Mouse (Mus musculus) kidney, postnatal 0 days (tissue): Measurements from ENCODE around the gene Fndc1. TPM values are rescaled to one million over a fixed set of nuclear protein-coding genes. Genes with fewer than 3 reads are reported as not detected.

Experiments used
- ATAC-seq: fragments of 200-750 bp; cut with Nextera tagmentation; replicated peaks from 2 replicates; pipeline ENCODE4 v1.8.0; 2017; ENCODE audit warnings: low read depth, moderate number of reproducible peaks, moderate TSS enrichment, moderate library complexity; ENCODE audit not compliant: low FRiP score
- DNase-seq: peaks from one replicate; pipeline ENCODE4 v3.0.0-alpha.2; 2016; ENCODE audit warnings: low spot score
- H3K27ac ChIP-seq: fragments of 300-500 bp; sonication (generic); 2 replicates; pipeline ENCODE4 v1.5.1; 2014; ENCODE audit warnings: mild to moderate bottlenecking
- H3K27me3 ChIP-seq: fragments of 300-500 bp; sonication (generic); 2 replicates; pipeline ENCODE4 v1.6.1; 2014; ENCODE audit warnings: low read length, mixed read lengths; ENCODE audit not compliant: insufficient read depth
- H3K36me3 ChIP-seq: fragments of 300-500 bp; sonication (generic); 2 replicates; pipeline ENCODE4 v1.6.1; 2014; ENCODE audit warnings: low read length, mixed read lengths; ENCODE audit not compliant: insufficient read depth
- H3K4me1 ChIP-seq: fragments of 300-500 bp; sonication (generic); replicated peaks from 2 replicates; pipeline ENCODE4 v1.6.1; 2014; ENCODE audit warnings: antibody characterized with exemption, low read length, mixed read lengths; ENCODE audit not compliant: insufficient read depth
- H3K4me2 ChIP-seq: fragments of 300-500 bp; sonication (generic); 2 replicates; pipeline ENCODE4 v1.6.1; 2014; ENCODE audit warnings: mild to moderate bottlenecking, low read length, moderate library complexity, mixed read lengths
- H3K4me3 ChIP-seq: fragments of 300-500 bp; sonication (generic); replicated peaks from 2 replicates; pipeline ENCODE4 v1.5.1; 2014; ENCODE audit warnings: low read depth, low read length
- H3K9ac ChIP-seq: fragments of 300-500 bp; sonication (generic); 2 replicates; pipeline ENCODE4 v1.6.1; 2014; ENCODE audit warnings: low read depth, low read length
- H3K9me3 ChIP-seq: fragments of 300-500 bp; sonication (generic); replicated peaks from 2 replicates; pipeline ENCODE4 v1.6.1; 2016; ENCODE audit warnings: low read length, inconsistent platforms, mixed read lengths
- CTCF ChIP-seq: IDR thresholded peaks from 2 replicates; pipeline ENCODE4 v1.5.1; 2016; ENCODE audit warnings: antibody characterized with exemption, low read depth, mild to moderate bottlenecking, moderate library complexity
- WGBS: fragments of 180-500 bp; shearing (Covaris S2); extraction: QIAGEN DNeasy Blood & Tissue Kit; methylation state at CpG from one replicate; pipeline ENCODE4 v1.1.7; 2014; 5-methylcytosine and 5-hydroxymethylcytosine counted together
- polyA plus RNA-seq: library from polyadenylated mRNA; unstranded; fragments of >200 nt; fragmentation: Nextera tagmentation; extraction: Ambion mirVana; gene quantifications from 2 replicates; pipeline ENCODE4 v1.2.1, GENCODE M21; 2015

Gene Fndc1
- polyA plus RNA-seq, 1 experiment from 2014 or later = 3.1 TPM

GRCm38 (mm10) chr17:7802483-7802882, 24.6 kb downstream of the Fndc1 start:
- Histone ChIP-seq H3K9me3 (no peaks in the 10 kb centered on the region), H3K36me3 (no peaks in the 10 kb centered on the region), H3K4me1 (no peaks in the 10 kb centered on the region), H3K27ac (no peak overlapping the region), H3K9ac (no peak overlapping the region), H3K4me2 (no peak overlapping the region), H3K27me3 (no peaks in the 10 kb centered on the region), H3K4me3 (no peak overlapping the region)
- ATAC-seq (no peak), DNase-seq (no peak)
- WGBS = 78% methylated on average over 9 of the region's 9 CpGs
- TF ChIP-seq CTCF = no peak

DNA sequence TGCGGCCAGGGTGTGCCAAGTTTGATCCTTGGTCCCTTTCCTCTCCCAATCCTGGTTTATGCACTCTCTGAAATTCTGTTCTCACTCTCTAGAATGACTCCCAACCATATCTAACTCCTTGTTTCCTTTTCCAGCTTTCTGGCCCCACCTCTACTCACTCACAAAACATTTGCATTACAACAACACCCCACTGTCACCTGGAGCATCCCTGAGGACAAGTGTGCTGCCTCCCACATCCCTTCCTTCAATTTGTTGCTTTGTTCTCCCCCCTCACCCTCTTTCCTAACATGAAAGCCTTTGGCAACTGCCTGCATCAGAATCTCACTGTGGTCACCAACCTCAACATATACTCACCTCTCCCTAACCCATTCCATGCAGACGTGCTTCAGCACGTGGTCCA, 27.2 kb downstream of the Fndc1 start:
- DNase-seq (no peak), ATAC-seq (no peak)
- TF ChIP-seq CTCF = no peak
- Histone ChIP-seq H3K9me3 (no peaks in the 10 kb centered on the region), H3K9ac (no peak overlapping the region), H3K36me3 (no peaks in the 10 kb centered on the region), H3K27ac (no peak overlapping the region), H3K4me3 (no peak overlapping the region), H3K27me3 (no peaks in the 10 kb centered on the region), H3K4me2 (no peak overlapping the region), H3K4me1 (no peaks in the 10 kb centered on the region)
- 56% methylated on average over 3 of the region's 3 CpGs for WGBS

- no peaks in the 10 kb centered on the region for H3K36me3 ChIP-seq
- no peak for TF ChIP-seq CTCF
- no peak overlapping the region for H3K27ac ChIP-seq
- no peak for ATAC-seq
- DNase-seq = no peak
- H3K9me3 ChIP-seq = no peaks in the 10 kb centered on the region
- 74% methylated on average over 8 of the region's 8 CpGs for WGBS
- H3K27me3 ChIP-seq = no peaks in the 10 kb centered on the region
- no peak overlapping the region for H3K9ac ChIP-seq
- no peak overlapping the region for H3K4me2 ChIP-seq
- no peaks in the 10 kb centered on the region for H3K4me1 ChIP-seq
- H3K4me3 ChIP-seq = no peak overlapping the region
Measured at GRCm38 (mm10) chr17:7795584-7795983, 31.5 kb downstream of the Fndc1 start.

DNA sequence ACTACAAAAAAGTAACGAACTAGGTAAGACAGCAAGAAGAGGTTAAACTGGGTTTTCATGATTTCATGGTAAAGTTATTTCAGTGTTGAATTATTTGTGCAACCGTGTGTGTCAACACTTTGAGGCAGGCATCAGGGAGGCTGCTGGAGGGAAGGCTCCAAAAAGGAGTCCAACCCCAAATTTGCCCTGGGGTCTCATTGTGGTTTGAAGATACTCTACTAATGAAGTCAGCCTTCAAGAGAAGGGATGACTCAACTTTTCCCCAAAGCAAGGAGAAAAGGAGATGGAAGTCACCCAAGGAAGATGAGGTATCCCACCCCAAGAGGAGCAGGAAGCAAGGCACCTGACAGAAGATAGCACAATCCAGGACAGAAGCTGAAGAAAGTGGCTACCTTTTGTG, 31.9 kb downstream of the Fndc1 start:
- TF ChIP-seq CTCF = no peak
- 64% methylated on average over 2 of the region's 2 CpGs for WGBS
- no peak for ATAC-seq
- Histone ChIP-seq H3K27ac (no peak overlapping the region), H3K9ac (no peak overlapping the region), H3K4me1 (no peaks in the 10 kb centered on the region), H3K4me2 (no peak overlapping the region), H3K27me3 (no peaks in the 10 kb centered on the region), H3K9me3 (no peaks in the 10 kb centered on the region), H3K4me3 (no peak overlapping the region), H3K36me3 (no peaks in the 10 kb centered on the region)
- no peak for DNase-seq

- H3K27ac ChIP-seq = no peak overlapping the region
- no peak overlapping the region for H3K4me3 ChIP-seq
- H3K9ac ChIP-seq = no peak overlapping the region
- no peaks in the 10 kb centered on the region for H3K27me3 ChIP-seq
- DNase-seq (no peak), ATAC-seq (no peak)
- no peaks in the 10 kb centered on the region for H3K4me1 ChIP-seq
- no peaks in the 10 kb centered on the region for H3K9me3 ChIP-seq
- no peaks in the 10 kb centered on the region for H3K36me3 ChIP-seq
- WGBS = 73% methylated on average over 6 of the region's 6 CpGs
- TF ChIP-seq CTCF = no peak
- no peak overlapping the region for H3K4me2 ChIP-seq
Measured at GRCm38 (mm10) chr17:7794093-7794492, 33.0 kb downstream of the Fndc1 start.

GRCm38 (mm10) chr17:7790512-7790911, 36.6 kb downstream of the Fndc1 start:
- no peak for TF ChIP-seq CTCF
- Histone ChIP-seq H3K27me3 (no peaks in the 10 kb centered on the region), H3K9ac (no peak overlapping the region), H3K4me3 (no peak overlapping the region), H3K4me2 (no peak overlapping the region), H3K27ac (no peak overlapping the region), H3K4me1 (no peaks in the 10 kb centered on the region), H3K9me3 (no peaks in the 10 kb centered on the region), H3K36me3 (no peaks in the 10 kb centered on the region)
- ATAC-seq (no peak), DNase-seq (no peak)
- 72% methylated on average over 3 of the region's 3 CpGs for WGBS

- no peak overlapping the region for H3K4me3 ChIP-seq
- H3K36me3 ChIP-seq = no peaks in the 10 kb centered on the region
- H3K9me3 ChIP-seq = no peaks in the 10 kb centered on the region
- H3K4me2 ChIP-seq = no peak overlapping the region
- no peak for TF ChIP-seq CTCF
- DNase-seq = no peak
- H3K9ac ChIP-seq = no peak overlapping the region
- H3K27ac ChIP-seq = no peak overlapping the region
- 79% methylated on average over 3 of the region's 3 CpGs for WGBS
- ATAC-seq = no peak
- no peaks in the 10 kb centered on the region for H3K27me3 ChIP-seq
- H3K4me1 ChIP-seq = no peaks in the 10 kb centered on the region
Measured at GRCm38 (mm10) chr17:7774101-7774500, 53.0 kb downstream of the Fndc1 start.
